Mouse (Mus musculus) limb, embryonic 12.5 days (tissue): ENCODE results near the gene Cacna1b. TPM values are rescaled to one million over a fixed set of nuclear protein-coding genes. Genes with fewer than 3 reads are reported as not detected.

Experiments used
- ATAC-seq: fragments of 200-750 bp; cut with Nextera tagmentation; 2 replicates; pipeline ENCODE4 v1.8.0; 2017; ENCODE audit warnings: low read depth, moderate TSS enrichment; ENCODE audit not compliant: insufficient number of reproducible peaks, insufficient read depth, low FRiP score, low TSS enrichment
- H3K27ac ChIP-seq: fragments of 300-500 bp; sonication (generic); 2 replicates; pipeline ENCODE4 v1.5.1; 2016; ENCODE audit warnings: mild to moderate bottlenecking, moderate library complexity
- H3K27me3 ChIP-seq: fragments of 300-500 bp; sonication (generic); 2 replicates; pipeline ENCODE4 v1.6.1; 2016; ENCODE audit warnings: mild to moderate bottlenecking, moderate library complexity
- H3K36me3 ChIP-seq: fragments of 300-500 bp; sonication (generic); 2 replicates; pipeline ENCODE4 v1.6.1; 2016; ENCODE audit warnings: mild to moderate bottlenecking, moderate library complexity
- H3K4me1 ChIP-seq: fragments of 300-500 bp; sonication (generic); replicated peaks from 2 replicates; pipeline ENCODE4 v1.6.1; 2016
- H3K4me2 ChIP-seq: fragments of 300-500 bp; sonication (generic); 2 replicates; pipeline ENCODE4 v1.6.1; 2016; ENCODE audit warnings: mild to moderate bottlenecking, moderate library complexity
- H3K4me3 ChIP-seq: fragments of 300-500 bp; sonication (generic); replicated peaks from 2 replicates; pipeline ENCODE4 v1.5.1; 2016; ENCODE audit warnings: mild to moderate bottlenecking
- H3K9ac ChIP-seq: fragments of 300-500 bp; sonication (generic); replicated peaks from 2 replicates; pipeline ENCODE4 v1.6.1; 2016; ENCODE audit warnings: mild to moderate bottlenecking, moderate library complexity
- H3K9me3 ChIP-seq: fragments of 300-500 bp; sonication (generic); 2 replicates; pipeline ENCODE4 v1.6.1; 2016; ENCODE audit warnings: mild to moderate bottlenecking, moderate library complexity
- WGBS: fragments of 180-500 bp; shearing (Covaris S2); methylation state at CpG from one replicate; pipeline ENCODE4 v1.1.7; 2016; 5-methylcytosine and 5-hydroxymethylcytosine counted together
- polyA plus RNA-seq: library from polyadenylated mRNA; unstranded; fragments of >200 nt; fragmentation: Nextera tagmentation; extraction: Ambion mirVana; gene quantifications from 2 replicates; pipeline ENCODE4 v1.2.1, GENCODE M21; 2016

Gene Cacna1b
- polyA plus RNA-seq, 1 experiment from 2014 or later, result 1.6 TPM

- Histone ChIP-seq H3K4me1 (no peaks in the 10 kb centered on the region), H3K27ac (no peak overlapping the region), H3K27me3 (no peaks in the 10 kb centered on the region), H3K36me3 (no peaks in the 10 kb centered on the region), H3K9me3 (peaks cover 13% of the 10 kb centered on the region), H3K4me3 (no peak overlapping the region), H3K9ac (no peak overlapping the region), H3K4me2 (no peak overlapping the region)
- ATAC-seq, result no peak
- WGBS, result 82% methylated on average over 4 of the region's 4 CpGs
These were observed 173.5 kb downstream of the Cacna1b start for GRCm38 (mm10) chr2:24589426-24589825.

GRCm38 (mm10) chr2:24587999-24588398, 175.0 kb downstream of the Cacna1b start:
- peaks cover 18% of the 10 kb centered on the region for H3K9me3 ChIP-seq
- H3K36me3 ChIP-seq, result no peaks in the 10 kb centered on the region
- H3K27me3 ChIP-seq, result no peaks in the 10 kb centered on the region
- ATAC-seq, result no peak
- H3K9ac ChIP-seq, result no peak overlapping the region
- H3K4me3 ChIP-seq, result no peak overlapping the region
- H3K4me1 ChIP-seq, result no peaks in the 10 kb centered on the region
- H3K27ac ChIP-seq, result no peak overlapping the region
- no peak overlapping the region for H3K4me2 ChIP-seq

- 26% methylated on average over 3 of the region's 3 CpGs for WGBS
- H3K27ac ChIP-seq, result no peak overlapping the region
- peaks cover 9% of the 10 kb centered on the region; the same call in 1 of the 2 replicates for H3K27me3 ChIP-seq
- H3K9ac ChIP-seq, result no peak overlapping the region
- no peak overlapping the region for H3K4me3 ChIP-seq
- no peaks in the 10 kb centered on the region for H3K36me3 ChIP-seq
- H3K4me1 ChIP-seq, result no peaks in the 10 kb centered on the region
- no peak overlapping the region for H3K4me2 ChIP-seq
- ATAC-seq, result no peak
- no peaks in the 10 kb centered on the region for H3K9me3 ChIP-seq
These were observed 188.3 kb downstream of the Cacna1b start for GRCm38 (mm10) chr2:24574616-24575015.

GRCm38 (mm10) chr2:24570917-24571316, 192.0 kb downstream of the Cacna1b start:
- no peak overlapping the region for H3K4me3 ChIP-seq
- ATAC-seq, result no peak
- no peaks in the 10 kb centered on the region for H3K4me1 ChIP-seq
- H3K27me3 ChIP-seq, result peaks cover 3% of the 10 kb centered on the region; the same call in 1 of the 2 replicates
- 72% methylated on average over 1 of the region's 1 CpGs for WGBS
- H3K9ac ChIP-seq, result no peak overlapping the region
- no peaks in the 10 kb centered on the region for H3K9me3 ChIP-seq
- H3K4me2 ChIP-seq, result no peak overlapping the region
- no peak overlapping the region for H3K27ac ChIP-seq
- no peaks in the 10 kb centered on the region for H3K36me3 ChIP-seq

GRCm38 (mm10) chr2:24568555-24568954, 194.4 kb downstream of the Cacna1b start:
- WGBS, result 7% methylated on average over 3 of the region's 3 CpGs
- H3K36me3 ChIP-seq, result no peaks in the 10 kb centered on the region
- no peaks in the 10 kb centered on the region for H3K9me3 ChIP-seq
- H3K27ac ChIP-seq, result no peak overlapping the region
- H3K27me3 ChIP-seq, result peaks cover 3% of the 10 kb centered on the region; the same call in 1 of the 2 replicates
- no peaks in the 10 kb centered on the region for H3K4me1 ChIP-seq
- no peak for ATAC-seq
- no peak overlapping the region for H3K9ac ChIP-seq
- no peak overlapping the region for H3K4me3 ChIP-seq
- H3K4me2 ChIP-seq, result no peak overlapping the region

- no peak for ATAC-seq
- no peaks in the 10 kb centered on the region for H3K36me3 ChIP-seq
- 71% methylated on average over 7 of the region's 7 CpGs for WGBS
- no peaks in the 10 kb centered on the region for H3K9me3 ChIP-seq
- no peak overlapping the region for H3K4me2 ChIP-seq
- no peak overlapping the region for H3K9ac ChIP-seq
- no peaks in the 10 kb centered on the region for H3K4me1 ChIP-seq
- H3K27ac ChIP-seq, result no peak overlapping the region
- peaks cover 3% of the 10 kb centered on the region; the same call in 1 of the 2 replicates for H3K27me3 ChIP-seq
- H3K4me3 ChIP-seq, result no peak overlapping the region
These were observed 200.2 kb downstream of the Cacna1b start for GRCm38 (mm10) chr2:24562547-24563290.

- 80% methylated on average over 6 of the region's 6 CpGs for WGBS
- H3K4me1 ChIP-seq, result no peaks in the 10 kb centered on the region
- H3K9ac ChIP-seq, result no peak overlapping the region
- H3K4me2 ChIP-seq, result no peak overlapping the region
- ATAC-seq, result no peak
- H3K9me3 ChIP-seq, result no peaks in the 10 kb centered on the region
- no peaks in the 10 kb centered on the region; the same call in 1 of the 2 replicates for H3K27me3 ChIP-seq
- no peaks in the 10 kb centered on the region for H3K36me3 ChIP-seq
- H3K4me3 ChIP-seq, result no peak overlapping the region
- no peak overlapping the region for H3K27ac ChIP-seq
These were observed 201.0 kb downstream of the Cacna1b start for GRCm38 (mm10) chr2:24561946-24562345.

- H3K36me3 ChIP-seq, result no peaks in the 10 kb centered on the region
- H3K27me3 ChIP-seq, result no peaks in the 10 kb centered on the region; the same call in 1 of the 2 replicates
- H3K9me3 ChIP-seq, result no peaks in the 10 kb centered on the region
- 59% methylated on average over 5 of the region's 5 CpGs for WGBS
- H3K27ac ChIP-seq, result no peak overlapping the region
- no peak overlapping the region for H3K4me3 ChIP-seq
- H3K4me2 ChIP-seq, result no peak overlapping the region
- no peak overlapping the region for H3K9ac ChIP-seq
- H3K4me1 ChIP-seq, result no peaks in the 10 kb centered on the region
- ATAC-seq, result no peak
These were observed 202.8 kb downstream of the Cacna1b start for GRCm38 (mm10) chr2:24560201-24560600.

- H3K27ac ChIP-seq, result no peak overlapping the region
- ATAC-seq, result no peak
- H3K4me2 ChIP-seq, result no peak overlapping the region
- no peak overlapping the region for H3K9ac ChIP-seq
- WGBS, result 86% methylated on average over 6 of the region's 6 CpGs
- H3K27me3 ChIP-seq, result no peaks in the 10 kb centered on the region; the same call in 1 of the 2 replicates
- no peaks in the 10 kb centered on the region for H3K4me1 ChIP-seq
- H3K4me3 ChIP-seq, result no peak overlapping the region
- no peaks in the 10 kb centered on the region for H3K9me3 ChIP-seq
- no peaks in the 10 kb centered on the region for H3K36me3 ChIP-seq
These were observed 206.6 kb downstream of the Cacna1b start for GRCm38 (mm10) chr2:24556347-24556746.

- no peak for ATAC-seq
- Histone ChIP-seq H3K9ac (no peak overlapping the region), H3K4me2 (no peak overlapping the region), H3K4me3 (no peak overlapping the region), H3K9me3 (no peaks in the 10 kb centered on the region), H3K36me3 (no peaks in the 10 kb centered on the region), H3K27me3 (no peaks in the 10 kb centered on the region), H3K27ac (no peak overlapping the region), H3K4me1 (no peaks in the 10 kb centered on the region)
- 14% methylated on average over 7 of the region's 7 CpGs for WGBS
These were observed 209.0 kb downstream of the Cacna1b start for GRCm38 (mm10) chr2:24553962-24554361.
